Mouse (Mus musculus) bone marrow, adult 2 months (tissue): Measurements from ENCODE around the gene Gm3676. TPM values are rescaled to one million over a fixed set of nuclear protein-coding genes. Genes with fewer than 3 reads are reported as not detected.
"Not testable (repeated sequence)": the region's sequence is repeated elsewhere in the genome, so short reads cannot be mapped to it uniquely, and the experiment has no call there.

Source experiments
- H3K27ac ChIP-seq: fragments of 200-500 bp; 2 replicates; pipeline ENCODE4 v1.5.1; 2012; ENCODE audit warnings: low read depth, mild to moderate bottlenecking, control low read depth, inconsistent platforms, low read length; ENCODE audit not compliant: control insufficient read depth, poor library complexity, insufficient read depth
- H3K4me1 ChIP-seq: fragments of 200-500 bp; 2 replicates; pipeline ENCODE4 v1.6.1; 2011; ENCODE audit warnings: low read length; ENCODE audit not compliant: control insufficient read depth, insufficient read depth
- H3K4me3 ChIP-seq: fragments of 200-500 bp; replicated peaks from 2 replicates; pipeline ENCODE3; 2011; ENCODE audit warnings: mild to moderate bottlenecking, low read depth, low read length, control low read depth; ENCODE audit not compliant: control insufficient read depth
- WGBS: fragments of 180-500 bp; shearing (Covaris S2); methylation state at CpG from one replicate; pipeline ENCODE4 v1.1.7; 2018; 5-methylcytosine and 5-hydroxymethylcytosine counted together
- polyA plus RNA-seq: library from polyadenylated mRNA; stranded (reverse); fragments of >200 nt; gene quantifications from 2 replicates; pipeline ENCODE4 v1.2.4, GENCODE M21; 2011; ENCODE audit warnings: low replicate concordance; ENCODE audit not compliant: missing spikeins, insufficient read depth, insufficient read length

Gm3676 gene
- polyA plus RNA-seq = not detected in 2 replicates

DNA sequence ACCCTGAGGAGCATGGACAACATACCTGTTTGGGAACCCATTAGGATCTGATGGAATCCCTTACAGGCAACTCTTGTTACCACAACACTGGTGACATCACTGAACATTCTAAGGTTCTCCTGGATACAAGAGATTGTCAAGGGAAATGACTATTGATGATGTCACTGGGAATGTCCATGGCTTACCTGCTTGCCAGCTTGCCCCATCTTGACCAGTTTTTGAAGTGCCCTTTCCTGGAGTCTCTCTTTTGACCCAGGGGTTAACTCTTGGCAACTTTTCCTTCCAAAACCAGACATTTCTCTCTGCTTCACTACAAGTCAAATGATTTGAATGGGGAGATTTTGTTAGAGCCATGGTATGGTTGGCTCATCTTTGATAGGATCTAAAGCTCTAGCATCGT, at the start of gene Gm3676:
Gene Gm3676, minus strand, starts transcription at position 101 of the 400 bp plus-strand sequence.
- H3K27ac ChIP-seq, H3K4me1 ChIP-seq, H3K4me3 ChIP-seq: not testable (repeated sequence)
- WGBS = no CpG with 5 or more reads among the region's 1 CpGs

DNA sequence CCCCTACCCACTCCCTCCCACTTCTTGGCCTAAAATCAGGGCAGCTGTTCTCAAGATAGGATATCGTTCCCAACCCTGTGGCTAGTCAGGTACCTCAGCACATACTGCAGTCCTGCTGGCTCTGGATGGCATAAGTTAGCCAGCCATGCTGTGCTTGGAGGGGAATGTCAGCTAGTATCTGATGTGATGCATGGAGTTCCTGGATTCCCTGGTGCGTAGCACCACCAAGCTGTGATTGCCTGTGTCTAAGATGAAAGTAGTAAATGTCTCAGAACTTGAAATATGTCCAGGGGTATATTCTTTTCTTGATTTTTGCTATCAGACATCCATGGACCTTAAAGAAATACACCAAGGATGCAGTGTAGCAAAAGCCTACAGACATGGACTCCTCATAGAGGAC, 1.9 kb upstream of the Gm3676 start:
- H3K27ac ChIP-seq, H3K4me1 ChIP-seq, H3K4me3 ChIP-seq: not testable (repeated sequence)
- WGBS = 68% methylated on average over 2 of the region's 2 CpGs

DNA sequence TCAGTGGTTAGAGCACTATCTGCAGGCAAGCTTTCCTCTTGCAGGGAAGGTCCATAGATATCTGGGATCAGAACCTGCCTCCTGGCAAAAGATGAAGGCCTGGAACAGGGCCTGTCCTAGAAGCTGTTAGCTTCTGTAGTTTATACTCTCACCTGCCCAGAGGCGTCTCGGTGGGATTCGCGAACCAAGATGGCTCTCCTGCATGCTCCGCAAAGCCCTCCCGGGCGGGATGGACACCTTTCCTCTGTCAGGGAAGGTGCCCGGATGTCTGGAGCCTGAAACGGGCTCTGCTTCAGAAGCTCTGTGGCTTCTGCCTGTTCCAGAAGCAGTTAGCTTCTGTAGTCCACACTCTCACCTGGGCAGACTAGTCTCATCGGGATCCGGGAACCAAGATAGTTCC, 16.1 kb downstream of the Gm3676 start:
- H3K4me1 ChIP-seq, H3K27ac ChIP-seq, H3K4me3 ChIP-seq: not testable (repeated sequence)
- 84% methylated on average over 9 of the region's 11 CpGs for WGBS

DNA sequence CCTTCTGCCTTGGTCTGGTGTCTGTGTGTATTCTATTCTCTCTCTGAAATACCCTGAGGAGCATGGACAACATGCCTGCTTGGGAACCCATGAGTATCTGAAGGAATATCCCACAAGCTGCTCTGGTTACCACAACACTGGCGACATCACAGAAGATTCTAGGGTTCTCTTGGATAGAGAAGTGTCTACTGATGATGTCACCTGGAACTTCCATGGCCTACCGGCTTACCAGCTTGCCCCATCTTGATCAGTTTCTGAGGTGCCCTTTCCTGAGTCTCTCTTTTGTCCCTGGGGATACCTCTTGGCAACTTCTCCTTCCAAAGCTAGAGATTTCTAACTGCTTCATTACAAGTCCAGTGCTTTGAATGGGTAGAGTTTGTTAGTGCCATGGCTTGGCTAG, 21.8 kb downstream of the Gm3676 start, which contains the start of gene Gm3072:
Gene Gm3072, minus strand, starts transcription at position 101 of the 400 bp plus-strand sequence.
- 52% methylated on average over 1 of the region's 2 CpGs for WGBS
- not testable (repeated sequence) for H3K27ac ChIP-seq, H3K4me1 ChIP-seq, H3K4me3 ChIP-seq

DNA sequence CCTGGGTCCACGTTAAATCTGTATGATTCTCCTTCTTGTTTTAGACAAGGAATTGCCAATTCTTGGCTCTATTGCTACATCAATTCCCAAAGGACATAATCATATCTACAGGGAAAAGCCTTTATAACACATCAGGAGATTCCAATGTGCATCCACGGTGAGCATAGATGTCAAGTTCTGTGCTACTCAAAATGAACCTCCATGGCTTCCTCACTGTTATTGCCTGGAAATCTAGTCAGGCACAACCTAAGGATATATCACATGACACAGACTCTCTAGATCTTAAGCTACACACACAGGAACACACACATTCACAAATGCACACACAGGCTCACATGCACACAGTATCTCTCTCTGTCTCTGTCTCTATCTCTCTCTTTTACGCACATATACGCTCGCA, 23.8 kb downstream of the Gm3676 start:
- H3K4me3 ChIP-seq, H3K4me1 ChIP-seq, H3K27ac ChIP-seq: not testable (repeated sequence)
- 84% methylated on average over 5 of the region's 5 CpGs for WGBS

DNA sequence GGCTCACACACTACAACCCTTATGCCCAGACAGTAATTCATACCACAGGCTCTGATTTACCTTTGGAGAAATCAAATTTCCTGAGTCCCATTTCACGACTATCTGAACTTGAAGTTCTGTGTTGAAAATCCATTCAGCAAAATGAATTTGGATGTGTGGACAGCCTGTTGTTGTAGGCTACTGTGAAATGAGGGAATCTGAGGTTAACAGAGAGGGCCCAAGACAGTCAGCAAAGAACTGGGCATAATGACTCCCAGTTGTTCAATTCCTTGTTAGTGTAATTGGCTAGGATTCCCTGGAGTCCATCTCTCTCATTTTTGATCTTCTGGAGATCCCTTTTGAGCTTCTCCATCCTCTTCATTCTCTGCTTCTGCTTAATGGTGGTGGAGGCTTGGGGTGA, 35.6 kb downstream of the Gm3676 start:
- H3K4me3 ChIP-seq, H3K27ac ChIP-seq, H3K4me1 ChIP-seq: not testable (repeated sequence)
- WGBS = 64% methylated on average over 1 of the region's 1 CpGs

DNA sequence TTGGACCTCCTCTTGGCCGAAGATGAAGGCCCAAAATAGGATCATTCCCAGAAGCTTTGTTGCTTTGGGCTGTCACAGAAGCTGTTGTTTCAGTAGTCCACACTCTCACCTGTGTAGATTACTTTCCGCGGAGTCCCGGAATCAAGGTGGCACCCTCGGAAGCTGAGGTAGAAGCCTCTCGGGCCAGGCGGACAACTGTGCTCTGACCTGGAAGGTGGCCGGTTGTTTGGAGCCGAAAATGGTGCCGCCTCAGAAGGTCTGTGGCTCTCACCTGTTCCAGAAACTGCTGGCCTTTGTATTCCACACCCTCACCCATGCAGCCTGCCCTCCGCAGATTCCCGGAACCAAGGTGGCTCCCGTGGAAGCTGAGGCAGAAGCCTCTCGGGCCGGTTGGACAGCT, 45.4 kb downstream of the Gm3676 start:
- not testable (repeated sequence) for H3K4me1 ChIP-seq, H3K4me3 ChIP-seq, H3K27ac ChIP-seq
- WGBS = 86% methylated on average over 15 of the region's 15 CpGs

Other genes starting within 250 kb of the Gm3676 start
- gene Gm6482, start 238.2 kb downstream of the Gm3676 start, polyA plus RNA-seq = not detected in 2 replicates
- gene Gm7954, start 193.0 kb downstream of the Gm3676 start, polyA plus RNA-seq = not detected in 2 replicates
- gene Gm3486, start 157.0 kb downstream of the Gm3676 start, polyA plus RNA-seq = not detected in 2 replicates
- not detected in 2 replicates for gene Gm7970, start 90.9 kb downstream of the Gm3676 start, polyA plus RNA-seq
- gene 1700049E17Rik2, start 73.3 kb downstream of the Gm3676 start, polyA plus RNA-seq = not detected in 2 replicates
- gene Gm3072, start 21.9 kb downstream of the Gm3676 start, polyA plus RNA-seq = not detected in 2 replicates
- not detected in 2 replicates for gene Gm8068, start 55.4 kb upstream of the Gm3676 start, polyA plus RNA-seq
- gene Gm7929, start 104.1 kb upstream of the Gm3676 start, polyA plus RNA-seq = not detected in 2 replicates
- gene Gm47189, start 126.0 kb upstream of the Gm3676 start, polyA plus RNA-seq = not detected in 2 replicates